Mouse (Mus musculus) thymus, postnatal 14 days (tissue): ENCODE results near the gene Rab3gap2.
A peak's percentile ranks its signal among the peaks of the same experiment; 100 is the strongest.
"Not testable (repeated sequence)": the region's sequence is repeated elsewhere in the genome, so short reads cannot be mapped to it uniquely, and the experiment has no call there.

Experiments used
- DNase-seq: peaks from one replicate; pipeline ENCODE4 v3.0.0; 2021

Gene Rab3gap2

DNA sequence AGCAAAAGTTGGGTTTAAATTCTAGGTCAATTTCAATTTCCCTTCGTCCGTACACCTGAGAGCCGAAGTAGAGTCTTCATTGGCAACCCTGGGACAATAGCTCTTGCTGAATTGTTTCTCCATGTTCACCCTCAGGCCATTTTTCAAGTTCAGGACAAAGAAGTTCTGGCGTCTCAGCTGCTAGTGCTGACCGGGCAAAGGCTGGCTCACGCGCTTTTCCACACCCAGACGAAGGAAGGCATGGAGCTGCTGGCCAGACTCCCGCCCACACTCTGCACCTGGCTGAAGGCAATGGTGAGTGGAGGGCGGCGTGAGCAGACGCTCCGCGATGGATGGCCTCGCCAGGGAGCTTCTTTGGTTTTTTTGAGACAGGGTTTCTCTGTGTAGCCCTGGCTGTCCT lies 79.3 kb downstream of the Rab3gap2 start:
- DNase-seq: no peak

DNA sequence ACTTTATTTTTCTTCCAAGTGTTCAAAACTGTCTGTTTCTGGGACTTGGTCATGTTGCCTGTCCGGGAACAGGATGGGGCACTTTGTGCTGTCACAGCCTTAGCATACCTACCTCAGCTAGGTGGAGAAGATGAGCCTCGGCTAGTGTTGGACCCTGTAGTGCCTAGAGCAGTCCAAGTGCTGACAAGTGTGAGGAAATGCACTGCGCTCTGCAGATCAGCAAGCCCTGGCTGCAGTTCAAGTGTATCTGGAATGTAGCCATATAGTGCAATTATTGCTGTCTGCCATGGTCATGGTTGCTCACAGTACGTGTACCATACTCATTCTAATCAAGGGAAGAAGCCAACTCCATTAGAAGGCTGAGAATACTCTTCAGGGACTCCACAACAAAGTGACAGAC lies 80.8 kb downstream of the Rab3gap2 start:
- DNase-seq: no peak

DNA sequence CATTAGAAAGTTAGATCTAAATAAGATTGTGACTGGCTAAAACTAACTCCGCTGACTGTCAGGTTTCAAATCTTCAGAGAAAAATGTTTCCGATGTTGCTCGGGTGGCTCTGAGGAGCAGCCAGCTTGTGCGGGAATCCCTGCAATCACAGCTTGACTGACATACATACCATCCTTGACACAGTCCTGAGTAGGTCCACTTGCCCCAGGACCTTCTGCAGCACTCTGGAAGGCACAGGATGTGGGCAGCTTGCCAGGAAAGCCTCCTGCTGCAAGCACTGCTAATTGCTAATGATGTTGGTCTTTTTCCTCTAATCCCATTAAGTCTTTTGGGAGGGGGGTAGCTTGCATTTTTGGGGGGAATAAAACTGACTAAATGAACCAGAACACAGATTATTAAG lies 81.3 kb downstream of the Rab3gap2 start:
- no peak for DNase-seq

DNA sequence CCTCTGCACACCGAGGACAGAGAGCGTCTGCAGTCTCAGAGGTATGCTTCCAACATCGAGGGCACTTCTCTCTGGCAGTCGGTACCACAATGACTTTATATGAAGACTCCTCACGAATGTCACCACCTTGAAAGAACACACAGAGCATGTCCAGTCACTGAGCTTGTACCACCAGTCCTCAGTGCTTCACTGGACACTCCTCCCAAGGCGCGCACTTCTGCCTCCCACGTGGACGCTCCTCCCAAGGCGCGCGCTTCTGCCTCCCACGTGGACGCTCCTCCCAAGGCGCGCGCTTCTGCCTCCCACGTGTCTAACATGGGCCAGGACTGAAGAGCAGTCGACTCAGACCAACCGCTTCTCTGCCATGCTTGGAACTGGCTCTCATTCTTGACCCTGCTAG lies 83.1 kb downstream of the Rab3gap2 start:
- no peak for DNase-seq

DNA sequence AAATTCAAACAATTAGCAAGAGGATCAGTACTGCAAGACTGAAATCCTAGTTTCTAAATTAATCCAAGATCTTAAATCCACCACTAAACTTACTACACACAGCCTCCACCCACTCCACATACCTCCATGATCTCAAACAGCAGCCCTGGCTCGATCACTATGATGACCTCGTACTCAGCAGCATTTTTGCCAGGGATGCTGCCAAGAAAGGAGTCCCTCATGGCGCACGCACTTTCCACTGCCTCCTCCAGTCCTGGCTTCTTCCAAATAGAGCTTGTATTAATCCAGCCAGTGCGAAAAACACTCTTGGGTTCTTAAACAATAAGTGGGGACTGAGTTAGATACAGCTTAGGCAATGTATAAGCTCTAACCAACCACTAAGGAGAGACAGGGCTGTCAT lies 85.3 kb downstream of the Rab3gap2 start:
- DNase-seq: no peak

DNA sequence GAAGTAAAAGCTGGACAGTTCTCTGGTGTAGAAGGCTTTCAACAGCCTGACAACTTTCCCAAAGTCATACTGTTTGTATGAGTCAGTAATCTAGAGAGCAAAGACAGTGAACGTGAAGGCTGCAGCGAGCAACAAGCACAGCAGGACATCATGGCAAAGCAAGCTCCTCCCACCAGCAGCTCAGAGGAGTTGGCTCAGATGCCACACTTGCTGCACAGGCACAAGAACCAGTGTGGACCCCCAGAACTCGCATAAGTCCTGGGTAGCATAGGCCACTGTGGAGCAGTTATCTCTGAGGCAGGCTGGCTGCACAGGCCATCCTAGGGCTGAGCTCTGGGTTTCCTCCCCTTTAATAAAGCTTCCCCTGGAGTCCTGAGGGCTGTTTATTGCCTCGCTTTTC lies 87.4 kb downstream of the Rab3gap2 start:
- no peak for DNase-seq

DNA sequence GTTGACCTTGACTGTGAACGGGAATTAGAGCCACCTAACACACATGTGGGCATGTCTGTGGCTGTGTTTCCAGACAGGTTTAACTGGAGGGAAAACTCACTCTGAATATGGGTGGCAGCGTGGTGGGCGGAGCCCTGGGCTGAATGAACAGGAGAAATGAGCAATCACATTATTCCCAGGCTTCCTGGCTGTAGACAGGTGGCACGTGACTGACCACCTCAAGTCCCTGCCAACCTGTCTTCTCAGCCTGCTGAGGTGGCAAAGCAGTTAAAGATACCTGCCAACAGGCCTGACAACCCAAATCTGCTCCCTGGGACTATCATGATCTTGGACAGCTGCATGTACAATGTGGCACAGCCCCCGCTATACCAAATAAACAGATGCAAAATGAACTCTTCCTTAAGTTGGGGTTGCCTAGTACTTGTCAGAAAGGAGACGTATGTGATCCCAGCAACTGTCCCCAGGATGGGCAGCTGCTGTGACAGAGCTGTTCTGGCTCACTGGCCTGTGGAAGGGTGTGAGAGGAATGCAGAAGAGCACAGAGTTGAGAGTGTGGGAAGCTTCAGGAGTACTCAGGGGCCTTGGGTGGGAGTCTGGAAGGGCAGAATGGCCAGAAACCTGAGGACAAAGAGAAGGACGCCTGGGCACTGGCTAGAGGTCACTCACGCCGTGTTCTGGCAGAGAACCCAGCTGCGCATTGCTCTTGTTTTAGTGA lies 88.9 kb downstream of the Rab3gap2 start:
- no peak for DNase-seq

DNA sequence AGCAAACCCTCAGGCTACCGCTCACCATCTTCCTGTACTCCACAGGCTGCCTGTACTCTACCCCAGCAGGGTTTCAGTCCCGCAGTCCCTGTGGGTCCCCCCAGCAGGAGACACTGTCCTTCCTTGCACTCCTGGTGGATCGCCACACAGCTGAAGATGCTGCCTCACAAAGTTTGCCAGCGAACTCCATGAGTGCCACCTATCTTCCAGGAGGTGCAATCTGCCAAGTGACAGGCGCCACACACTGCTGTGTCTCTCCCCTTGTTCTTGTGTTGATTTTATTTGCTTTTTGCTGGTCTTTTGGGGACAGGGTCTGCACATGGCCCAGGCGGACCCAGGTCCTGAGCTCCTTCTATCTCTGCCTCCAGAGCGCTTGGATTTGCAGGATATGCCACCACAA lies 92.9 kb downstream of the Rab3gap2 start:
- no peak for DNase-seq

DNA sequence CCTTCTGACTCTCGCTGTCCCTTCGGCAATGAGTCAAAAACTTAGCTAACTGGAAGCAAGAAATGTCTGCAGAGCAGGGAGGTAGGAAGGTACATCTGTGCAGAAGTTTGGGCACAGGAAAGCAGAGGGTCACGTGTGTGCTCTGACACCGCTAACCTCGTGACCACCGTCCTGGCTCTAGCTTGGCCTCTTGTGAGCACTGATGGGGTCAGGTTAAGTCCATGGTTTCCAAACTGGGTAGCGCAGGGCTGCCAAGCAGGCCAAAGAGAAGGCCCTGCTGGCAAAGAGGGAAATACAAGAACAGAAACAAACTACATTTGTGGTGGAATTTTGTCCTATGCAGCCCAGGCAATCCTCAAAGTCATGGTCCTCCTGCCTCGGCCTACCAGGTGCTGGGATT lies 94.6 kb downstream of the Rab3gap2 start:
- DNase-seq: no peak

DNA sequence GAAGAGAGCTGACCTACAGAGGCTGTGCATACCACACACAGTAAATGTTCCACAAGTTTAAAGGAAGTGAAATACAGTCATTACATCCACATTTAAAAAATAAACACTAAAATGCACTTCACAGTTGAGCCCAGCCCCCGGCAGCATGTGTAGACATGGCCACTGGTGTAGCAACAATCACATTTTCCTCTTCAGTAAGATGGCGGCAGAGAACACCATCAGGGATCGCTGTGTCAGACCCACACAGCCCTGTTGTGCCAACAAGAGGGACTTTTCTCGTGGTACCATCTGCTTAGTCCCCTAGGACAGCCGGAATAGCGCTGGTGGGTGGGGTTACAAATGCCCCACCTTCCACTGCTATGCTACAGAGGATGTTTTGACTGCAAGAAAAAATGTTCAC lies 98.9 kb downstream of the Rab3gap2 start:
- DNase-seq: no peak

DNA sequence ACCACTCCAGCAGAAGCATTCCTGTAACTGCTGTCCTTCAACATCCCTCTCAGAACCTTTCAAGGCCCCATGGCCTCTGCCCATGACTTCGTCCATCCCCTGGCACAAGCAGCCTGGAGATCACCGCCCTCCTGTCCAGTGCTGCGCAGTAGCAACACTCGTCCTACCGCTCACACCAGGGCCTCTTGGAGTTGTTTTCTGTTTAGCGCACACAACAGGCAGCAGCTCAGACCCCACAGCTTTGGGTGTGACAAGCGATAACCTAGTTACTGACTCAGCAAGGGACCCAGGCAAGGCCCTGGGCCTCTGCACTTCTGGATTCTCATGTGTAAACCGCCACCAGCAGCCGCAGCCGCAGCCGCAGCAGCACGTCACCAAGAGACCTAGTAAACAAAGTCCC lies 102.9 kb downstream of the Rab3gap2 start:
- DNase-seq: no peak

DNA sequence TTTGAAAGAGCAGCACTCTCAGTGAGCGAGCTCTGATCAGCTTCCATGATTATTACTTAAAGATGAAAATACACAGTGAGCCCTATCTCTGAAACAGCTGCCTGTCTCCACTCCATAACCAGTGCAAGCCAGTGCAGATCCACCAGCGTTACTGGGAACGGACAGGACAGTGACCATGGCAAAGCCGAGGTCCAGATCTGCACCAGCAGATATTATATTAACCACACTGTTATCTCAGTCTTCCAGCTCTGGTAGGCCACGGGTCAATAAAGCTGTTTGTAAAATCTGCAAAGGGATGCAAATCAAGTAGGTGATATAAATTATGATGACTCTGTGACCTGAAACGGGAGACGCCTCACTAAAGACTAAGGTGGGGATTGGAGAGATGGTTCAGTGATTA lies 103.7 kb downstream of the Rab3gap2 start:
- no peak for DNase-seq

DNA sequence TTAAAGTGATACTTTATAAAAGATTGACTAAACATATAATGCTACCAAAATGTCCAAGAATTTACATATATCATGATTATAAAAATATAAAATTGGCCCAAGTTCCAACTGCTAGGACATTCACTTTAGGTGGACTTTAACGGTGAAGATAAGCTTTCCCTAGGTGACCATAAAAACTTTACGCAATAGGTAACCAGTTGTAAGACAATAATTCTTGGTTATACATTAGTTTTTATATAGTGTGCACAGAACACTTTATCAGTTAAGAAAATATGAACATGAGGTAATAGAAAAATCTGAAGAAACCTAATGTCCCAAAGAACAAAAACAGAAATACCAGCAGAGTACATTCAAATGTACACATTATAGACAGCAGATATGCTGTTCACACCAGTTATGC lies 104.4 kb downstream of the Rab3gap2 start:
- DNase-seq: no peak

DNA sequence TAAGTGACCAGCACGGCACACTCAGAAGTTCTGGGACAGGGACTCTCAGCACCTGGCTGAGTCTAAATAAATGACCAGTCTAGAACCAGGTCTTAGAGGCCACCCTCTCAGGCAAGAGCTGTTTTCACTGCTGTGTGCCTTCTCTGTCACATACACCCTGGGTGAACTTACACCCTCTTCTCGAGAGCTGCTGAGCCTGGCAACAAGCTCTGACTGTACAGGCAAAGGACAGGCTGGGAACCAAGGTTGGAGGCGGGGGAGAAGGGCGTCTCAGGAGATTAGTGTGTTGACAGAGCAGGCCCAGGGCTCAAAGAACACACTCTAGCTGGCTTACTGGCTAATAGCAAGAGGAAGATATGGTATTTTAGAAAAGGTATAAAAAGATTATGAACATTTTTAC lies 105.0 kb downstream of the Rab3gap2 start:
- DNase-seq: no peak

DNA sequence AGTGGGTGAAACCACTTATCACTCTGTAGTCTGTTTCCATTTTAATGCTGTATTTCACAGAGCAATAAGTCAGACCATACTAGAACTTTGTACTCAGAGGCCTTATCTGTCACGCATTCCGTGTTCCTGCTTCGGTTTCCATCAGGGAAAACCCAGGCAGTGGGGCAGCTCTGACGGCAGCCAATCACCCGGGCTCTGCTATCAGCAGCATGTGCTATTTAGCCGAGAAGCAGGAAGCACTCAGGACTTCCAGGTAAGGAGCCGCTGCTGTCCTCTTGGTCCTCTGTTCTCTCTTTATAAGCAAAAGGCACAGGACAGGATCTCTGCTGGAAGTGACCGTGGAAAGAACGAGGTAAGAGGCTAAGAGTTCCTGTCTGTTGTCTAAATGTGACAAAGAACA lies 108.0 kb downstream of the Rab3gap2 start:
- DNase-seq: no peak

DNA sequence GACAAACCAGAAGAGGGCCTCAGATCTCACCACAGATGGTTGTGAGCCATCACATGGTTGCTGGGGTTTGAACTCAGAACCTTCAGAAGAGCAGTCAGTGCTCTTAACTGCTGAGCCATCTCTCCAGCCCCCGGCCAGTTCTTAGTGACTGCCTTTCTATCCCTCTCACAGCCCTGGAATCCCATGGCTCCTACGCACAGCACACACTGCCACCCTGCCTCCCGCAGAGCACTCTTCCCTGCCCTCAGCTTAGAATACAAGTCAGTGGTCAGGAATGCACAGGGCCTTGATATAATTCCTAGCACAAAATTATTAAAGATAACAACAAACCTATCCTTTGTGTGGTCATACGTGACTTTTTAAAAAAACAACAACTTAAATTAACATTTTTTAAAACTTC lies 110.6 kb downstream of the Rab3gap2 start:
- no peak for DNase-seq

DNA sequence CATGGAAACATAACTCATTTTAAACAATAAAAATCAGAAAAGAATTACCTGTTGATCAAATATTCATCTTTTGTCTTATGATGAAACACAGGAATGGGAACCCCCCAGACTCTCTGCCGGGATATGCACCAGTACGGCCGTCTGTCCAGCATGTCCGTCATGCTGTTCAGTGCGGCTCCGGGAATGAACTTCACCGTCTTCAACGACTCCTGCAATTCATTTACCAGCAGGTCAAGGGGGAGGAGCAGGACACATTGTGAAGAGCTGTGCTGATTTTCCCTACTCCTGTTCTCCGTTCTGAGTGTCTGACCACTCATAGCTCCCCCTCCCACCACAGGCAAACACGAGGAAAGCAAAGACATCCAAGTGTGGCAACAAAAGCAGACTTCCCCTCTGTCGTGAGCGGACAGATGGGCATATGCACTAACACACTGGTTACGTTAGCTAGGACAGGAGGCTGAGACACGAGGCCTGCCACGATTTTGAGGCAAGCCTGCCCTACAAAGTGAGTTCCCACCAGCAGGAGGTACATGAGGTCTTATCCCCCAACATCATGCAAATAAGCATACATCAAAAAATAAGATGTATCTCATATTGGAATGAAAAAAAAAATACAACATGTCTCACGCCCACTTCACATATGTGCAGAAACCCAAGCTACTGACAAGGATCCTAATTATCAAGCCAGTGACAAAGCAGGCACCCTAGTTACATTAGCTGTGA lies 112.1 kb downstream of the Rab3gap2 start:
- DNase-seq: no peak

DNA sequence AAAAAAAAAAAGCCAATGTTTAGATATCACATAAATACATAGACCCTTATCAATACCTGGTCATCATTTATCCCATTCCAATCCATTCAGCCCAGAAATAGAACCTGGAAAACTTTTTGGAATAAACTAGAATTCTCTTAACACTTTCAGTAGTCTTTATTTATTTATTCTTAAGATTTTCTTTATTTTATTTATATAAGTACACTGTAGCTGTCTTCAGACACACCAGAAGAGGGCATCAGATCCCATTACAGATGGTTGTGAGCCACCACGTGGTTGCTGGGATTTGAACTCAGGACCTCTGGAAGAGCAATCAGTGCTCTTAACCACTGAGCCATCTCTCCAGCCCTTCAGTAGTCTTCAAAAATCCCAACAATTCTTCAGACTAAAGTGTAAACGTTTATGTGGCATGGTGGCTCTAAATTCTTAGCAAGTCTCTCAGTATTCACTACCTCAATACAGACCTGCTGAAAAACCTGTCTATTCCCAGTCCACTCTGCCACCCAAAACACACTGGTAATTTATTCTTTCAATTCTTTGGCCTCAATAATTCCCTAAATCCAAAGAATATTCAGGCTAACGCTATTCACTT lies 123.9 kb downstream of the Rab3gap2 start:
- not testable (repeated sequence) for DNase-seq

DNA sequence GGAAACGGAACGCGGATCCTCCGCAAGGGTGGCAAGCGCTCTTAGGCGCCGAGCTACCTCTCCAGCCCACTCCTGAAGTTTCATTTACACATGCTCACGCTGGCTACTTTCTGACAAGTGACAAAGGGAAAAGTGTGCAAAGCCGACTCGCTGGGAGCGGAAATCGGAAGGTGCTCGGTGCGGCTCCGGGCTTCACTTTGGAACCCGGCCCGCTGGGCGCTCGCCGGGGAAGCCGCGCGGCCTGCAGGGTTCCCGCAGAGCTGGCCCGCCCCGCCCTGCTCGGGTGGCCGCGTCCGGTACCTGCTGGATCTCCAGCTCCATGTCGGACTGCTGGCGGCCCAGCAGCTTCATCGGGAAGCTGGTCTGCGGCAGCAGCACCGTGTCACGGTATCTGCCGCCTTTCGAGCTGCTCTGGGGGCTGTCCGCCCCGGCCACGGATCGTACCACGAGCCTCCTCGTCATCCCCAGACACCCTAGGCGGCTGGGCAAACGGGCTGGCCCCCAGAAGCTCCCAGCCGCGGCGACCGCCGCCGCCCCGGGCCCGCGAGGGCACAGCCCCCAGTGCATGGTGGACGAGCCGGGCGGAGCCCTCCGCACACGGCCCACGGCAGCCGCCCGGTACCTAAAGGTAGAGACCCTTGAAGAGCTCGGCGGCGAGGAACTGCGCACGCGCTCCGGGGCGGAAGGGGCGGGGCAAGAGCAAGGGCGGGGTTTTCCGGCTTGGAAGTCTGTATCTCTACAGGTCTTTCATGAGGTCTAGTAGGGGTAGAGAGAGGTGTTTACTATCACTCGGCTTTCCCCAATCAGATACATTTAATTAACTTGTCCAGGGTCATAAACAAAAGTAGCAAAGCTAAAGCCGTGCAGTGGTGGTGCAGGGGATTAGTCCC lies 125.0 kb downstream of the Rab3gap2 start, which contains the start of gene Iars2:
Gene Iars2, minus strand, starts transcription at position 676 of the 890 bp plus-strand sequence.
- peak; percentile 97 for DNase-seq

DNA sequence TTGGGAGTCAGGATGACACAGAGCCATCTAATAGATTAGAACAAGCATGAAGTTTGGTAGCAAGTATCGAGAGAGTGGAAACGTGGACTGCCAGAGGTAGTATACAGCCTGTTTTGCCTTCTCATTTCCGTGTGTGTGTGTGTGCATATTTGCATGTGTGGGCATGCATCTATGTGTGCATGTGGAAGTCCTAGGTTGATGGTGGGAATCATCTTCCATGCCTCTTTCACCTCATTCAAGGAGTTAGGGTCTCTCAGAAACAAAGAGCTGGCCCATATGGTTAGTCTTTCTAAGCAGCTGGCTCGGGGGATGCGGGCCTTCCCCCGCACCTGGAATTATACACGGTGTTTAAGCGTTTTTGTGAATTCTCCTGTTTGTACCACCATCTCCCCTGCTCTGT lies 125.9 kb downstream of the Rab3gap2 start:
- no peak for DNase-seq

DNA sequence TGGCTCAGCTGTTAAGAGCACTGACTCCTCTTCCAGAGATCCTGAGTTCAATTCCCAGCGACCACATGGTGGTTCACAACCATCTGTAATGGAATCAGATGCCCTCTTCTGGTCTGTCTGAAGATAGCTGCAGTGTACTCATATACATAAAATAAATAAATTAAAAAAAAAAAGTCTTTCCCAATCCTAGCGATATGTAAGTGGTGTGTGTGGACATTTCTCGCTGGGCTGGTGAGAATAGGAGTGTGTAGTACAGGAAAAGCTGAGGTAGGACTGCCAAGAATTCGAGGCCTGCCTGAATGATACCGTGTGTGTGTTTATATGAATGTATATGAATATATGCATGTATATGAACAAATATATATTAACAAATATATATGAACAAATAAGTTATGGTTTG lies 127.4 kb downstream of the Rab3gap2 start:
- DNase-seq: no peak

DNA sequence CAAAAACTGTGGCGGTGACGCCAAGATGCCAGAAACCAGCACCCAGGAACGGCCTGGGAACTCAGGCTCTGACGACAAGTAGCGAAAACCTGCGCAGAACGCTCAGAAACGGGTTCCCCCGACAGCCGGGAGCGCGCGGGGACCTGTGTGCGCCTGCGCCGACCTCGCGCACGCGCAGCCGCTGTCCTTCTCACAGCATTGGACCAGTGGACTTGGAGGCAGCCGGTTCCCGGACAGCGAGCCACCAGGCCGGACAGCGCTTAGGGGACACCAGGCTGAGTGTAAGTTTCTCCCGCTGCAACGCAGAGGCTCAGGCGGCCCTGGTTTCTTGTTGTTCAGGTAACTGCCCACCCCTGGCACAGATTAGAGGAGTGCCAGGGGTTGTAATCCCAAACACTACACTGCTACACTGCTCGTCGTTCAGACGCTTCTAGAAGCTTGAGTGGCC lies 128.1 kb downstream of the Rab3gap2 start, which contains the start of gene Bpnt1:
Gene Bpnt1, plus strand, starts transcription at position 167 of the 448 bp plus-strand sequence.
- peak; percentile 82 for DNase-seq

DNA sequence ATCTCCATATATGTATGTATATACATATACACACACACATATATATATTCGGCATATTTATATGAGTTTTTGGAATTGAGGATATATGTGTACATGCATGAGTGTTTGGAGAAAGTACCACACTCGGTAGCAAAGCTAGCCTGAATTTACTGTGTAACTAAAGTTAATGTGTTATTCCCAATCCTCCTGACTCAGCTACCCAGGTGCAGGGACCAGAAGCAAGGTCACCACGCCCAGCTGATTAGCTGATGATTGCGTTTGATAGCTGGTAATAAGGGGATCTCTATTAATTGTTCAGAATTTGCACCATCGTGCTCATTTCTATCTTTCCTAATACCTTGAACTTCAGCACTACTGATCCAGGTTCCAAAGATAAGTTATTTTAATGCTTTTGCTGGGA lies 129.7 kb downstream of the Rab3gap2 start:
- no peak for DNase-seq
